In genomic region chr11:32562706-32563105, GRCm38 (mm10) we compare ENCODE assay signal across 18 mouse cellular contexts. TPM values are rescaled to one million over a fixed set of nuclear protein-coding genes. Genes with fewer than 3 reads are reported as not detected.
DNase-seq lines count a peak whose midpoint lies in the region; TF ChIP-seq lines count a peak whose summit lies in the region.
"Had no signal": no experiment of that assay in that cellular context is flagged by ENCODE, and none has a peak within 500 bp of the region (broad histone marks: within the 10 kb centered on the region; RNA-seq: fewer than 3 reads in every experiment).

No protein-coding gene starts in this region.

- no peaks in the 10 kb centered on the region for H3K9me3 ChIP-seq in MEL (replicated peaks; ENCODE audit: insufficient read depth, low read length)
- H3K9me3 ChIP-seq: embryonic facial prominence, embryonic 10.5 days; heart, embryonic 13.5 days; hindbrain, embryonic 13.5 days had no signal

- H3K36me3 ChIP-seq in MEL (ENCODE audit: control insufficient read depth in 1 of 2, insufficient read depth in 2 of 2, low read length in 2 of 2): peaks cover 0 to 15% of the 10 kb centered on the region in 2 experiments; a peak in 2 of 4 replicates
- H3K36me3 ChIP-seq in splenic B cell, adult 2 months (ENCODE audit: control insufficient read depth, insufficient read depth, low read length, poor library complexity, severe bottlenecking): peaks cover 2% of the 10 kb centered on the region
- H3K36me3 ChIP-seq: embryonic facial prominence, embryonic 10.5 days; heart, embryonic 13.5 days; hindbrain, embryonic 13.5 days had no signal

- H3K79me2 ChIP-seq in MEL (ENCODE audit: control insufficient read depth, insufficient read depth, low read length, poor library complexity): no peaks in the 10 kb centered on the region

- TF ChIP-seq EP300 in MEL (IDR thresholded peaks at IDR 0.05; ENCODE audit: low read depth in 1 of 2, low read length in 2 of 2): no peak

- no peak overlapping the region for H3K27ac ChIP-seq in MEL (ENCODE audit: control insufficient read depth, low read depth, low read length)
- H3K27ac ChIP-seq: embryonic facial prominence, embryonic 10.5 days; heart, embryonic 13.5 days; hindbrain, embryonic 13.5 days; hindbrain, postnatal 0 days had no signal

- no peak for TF ChIP-seq CTCF in MEL (IDR thresholded peaks at IDR 0.05 in 2 of 3, conservative IDR thresholded peaks at IDR 0.05 in 1 of 3; ENCODE audit: control insufficient read depth in 1 of 3, insufficient read depth in 1 of 3, low read depth in 2 of 3, low read length in 3 of 3, poor library complexity in 1 of 3, severe bottlenecking in 1 of 3)

- TF ChIP-seq POLR2A in MEL (IDR thresholded peaks at IDR 0.05; ENCODE audit: control insufficient read depth in 1 of 2, insufficient read depth in 1 of 2, low read depth in 1 of 2, low read length in 2 of 2, poor library complexity in 1 of 2): no peak

- H3K4me3 ChIP-seq in MEL (ENCODE audit: control insufficient read depth in 1 of 2, insufficient read depth in 1 of 2, low read depth in 2 of 2, low read length in 2 of 2): no peak overlapping the region
- H3K4me3 ChIP-seq: embryonic facial prominence, embryonic 10.5 days; heart, embryonic 13.5 days; hindbrain, embryonic 13.5 days had no signal

- H3K9ac ChIP-seq in MEL (ENCODE audit: control insufficient read depth, low read depth, low read length, poor library complexity, severe bottlenecking): no peak overlapping the region
- H3K9ac ChIP-seq: heart, embryonic 13.5 days; hindbrain, embryonic 13.5 days had no signal

- peak; percentile 34 for DNase-seq in retina, postnatal 1 day
- no peak for DNase-seq in retina, embryonic 14.5 days (ENCODE audit: low spot score)
- DNase-seq in B cell, adult 2 months: peak; percentile 48 to 57
- DNase-seq in MEL (ENCODE audit: low read depth, low spot score): no peak
- DNase-seq in splenic B cell, adult 2 months (ENCODE audit: low read depth, low spot score): peak; percentile 64
- no peak for DNase-seq in right cerebral cortex, adult 2 months (ENCODE audit: low spot score in 2 of 2)
- DNase-seq in kidney, postnatal 36 days: no peak
- DNase-seq: adrenal gland, adult 2 months; adrenal gland, postnatal 25 days; cerebellum, adult 2 months; cerebellum, postnatal 10 days; gastrocnemius, postnatal 10 days had no signal

- H3K4me1 ChIP-seq in MEL (ENCODE audit: control insufficient read depth in 1 of 2, insufficient read depth in 2 of 2, low read length in 2 of 2): peaks cover 4 to 31% of the 10 kb centered on the region in 2 experiments

- H3K27me3 ChIP-seq in MEL (ENCODE audit: control insufficient read depth in 1 of 2, insufficient read depth in 2 of 2, low read length in 2 of 2): no peaks in the 10 kb centered on the region
- H3K27me3 ChIP-seq in splenic B cell, adult 2 months (ENCODE audit: control insufficient read depth, insufficient read depth, low read length, poor library complexity, severe bottlenecking): no peaks in the 10 kb centered on the region
- H3K27me3 ChIP-seq: heart, embryonic 13.5 days; hindbrain, embryonic 13.5 days had no signal

- TF ChIP-seq RAD21 in MEL (IDR thresholded peaks at IDR 0.05; ENCODE audit: low read depth, low read length): no peak

TF ChIP-seq in MEL, 35 proteins besides CTCF, POLR2A, EP300 and RAD21:
- TF ChIP-seq UBTF (IDR thresholded peaks at IDR 0.05; ENCODE audit: borderline replicate concordance, insufficient read depth, low read depth, low read length): no peak
- no peak for TF ChIP-seq TCF12 (IDR thresholded peaks at IDR 0.05; ENCODE audit: low read depth, low read length)
- TF ChIP-seq GATA1 (IDR thresholded peaks at IDR 0.05; ENCODE audit: low read depth, low read length): 0 out of 2 replicates have a peak, but pooled peaks have one; percentile 4
TF ChIP-seq in MEL: peak in this region for 1.

RNA-seq across cellular contexts. Expression of gene Stk10, which starts 29.6 kb away (rescaled TPM):
- 10.8 and 11.4 TPM in 2 replicates for total RNA-seq in MEL (2012; rRNA removed)
- 10 to 100 TPM in 1 of 2 experiments, not detected in 1; 14.4 TPM for polyA plus RNA-seq in MEL (2012; ENCODE audit: insufficient read depth in 1 of 2, insufficient read length in 2 of 2, low read depth in 1 of 2, low replicate concordance in 2 of 2, missing spikeins in 1 of 2)

RNA-seq across cellular contexts. Expression of gene Efcab9, which starts 30.8 kb away (rescaled TPM):
- total RNA-seq in MEL (2012; rRNA removed): 0.77 and 0.82 TPM in 2 replicates
- polyA plus RNA-seq in MEL (2012; ENCODE audit: insufficient read depth in 1 of 2, insufficient read length in 2 of 2, low read depth in 1 of 2, low replicate concordance in 2 of 2, missing spikeins in 1 of 2): 1 to 10 TPM in 1 of 2 experiments, not detected in 1; 1.3 TPM
- total RNA-seq: hematopoietic stem cell, adult 5-6 weeks; hindbrain, postnatal 0 days had no signal
- polyA plus RNA-seq: adrenal gland, adult 2 months; embryonic facial prominence, embryonic 10.5 days; forebrain, embryonic 14.5 days; hindbrain, embryonic 13.5 days; hindbrain, postnatal 0 days had no signal

Comparison
In these comparisons a context has a peak if more than half of its experiments do, and no peak if none do; other contexts are left out.
1. DNase-seq: peak in retina, postnatal 1 day (single experiment), B cell, adult 2 months (2 of 2) and splenic B cell, adult 2 months (single experiment); none in retina, embryonic 14.5 days (single experiment), MEL (single experiment), right cerebral cortex, adult 2 months (0 of 2) and kidney, postnatal 36 days (0 of 2).